Mouse (Mus musculus) neural tube, embryonic 11.5 days (tissue): ENCODE results near the gene Dnajc22. TPM values are rescaled to one million over a fixed set of nuclear protein-coding genes. Genes with fewer than 3 reads are reported as not detected.

Experiments
- ATAC-seq: fragments of 200-750 bp; cut with Nextera tagmentation; 2 replicates; pipeline ENCODE4 v1.8.0; 2017; ENCODE audit warnings: moderate number of reproducible peaks, mild to moderate bottlenecking, moderate TSS enrichment, moderate library complexity; ENCODE audit not compliant: insufficient read depth, low FRiP score, low TSS enrichment
- DNase-seq: peaks from one replicate; pipeline ENCODE4 v3.0.0-alpha.2; 2015; ENCODE audit warnings: low spot score
- H3K27ac ChIP-seq: fragments of 300-500 bp; sonication (generic); 2 replicates; pipeline ENCODE4 v1.5.1; 2014; ENCODE audit warnings: low read depth, mild to moderate bottlenecking, low read length
- H3K27me3 ChIP-seq: fragments of 300-500 bp; sonication (generic); 2 replicates; pipeline ENCODE4 v1.6.1; 2014; ENCODE audit warnings: mild to moderate bottlenecking, low read length, mixed read lengths; ENCODE audit not compliant: control insufficient read depth, insufficient read depth
- H3K36me3 ChIP-seq: fragments of 300-500 bp; sonication (generic); 2 replicates; pipeline ENCODE4 v1.6.1; 2014; ENCODE audit warnings: mild to moderate bottlenecking, low read length, moderate library complexity, mixed read lengths; ENCODE audit not compliant: control insufficient read depth, insufficient read depth
- H3K4me1 ChIP-seq: fragments of 300-500 bp; sonication (generic); 2 replicates; pipeline ENCODE4 v1.6.1; 2014; ENCODE audit warnings: low read length, mixed read lengths; ENCODE audit not compliant: control insufficient read depth, insufficient read depth
- H3K4me2 ChIP-seq: fragments of 300-500 bp; sonication (generic); 2 replicates; pipeline ENCODE4 v1.6.1; 2014; ENCODE audit warnings: low read depth, mild to moderate bottlenecking, moderate library complexity
- H3K4me3 ChIP-seq: fragments of 300-500 bp; sonication (generic); 2 replicates; pipeline ENCODE4 v1.5.1; 2014; ENCODE audit warnings: low read depth, low read length
- H3K9ac ChIP-seq: fragments of 300-500 bp; sonication (generic); 2 replicates; pipeline ENCODE4 v1.6.1; 2014; ENCODE audit warnings: mild to moderate bottlenecking, low read length
- H3K9me3 ChIP-seq: fragments of 300-500 bp; sonication (generic); 2 replicates; pipeline ENCODE4 v1.6.1; 2016; ENCODE audit warnings: low read length; ENCODE audit not compliant: control insufficient read depth
- WGBS: fragments of 180-500 bp; shearing (Covaris S2); extraction: QIAGEN DNeasy Blood & Tissue Kit; methylation state at CpG from one replicate; pipeline ENCODE4 v1.1.7; 2014; 5-methylcytosine and 5-hydroxymethylcytosine counted together
- polyA plus RNA-seq: library from polyadenylated mRNA; unstranded; fragments of >200 nt; fragmentation: Nextera tagmentation; extraction: Ambion mirVana; gene quantifications from 2 replicates; pipeline ENCODE4 v1.2.1, GENCODE M21; 2014

Gene Dnajc22
- polyA plus RNA-seq, 1 experiment from 2014 or later, result 0.19 TPM

- ATAC-seq (no peak), DNase-seq (no peak)
- H3K9me3 ChIP-seq, result no peaks in the 10 kb centered on the region
- no peaks in the 10 kb centered on the region for H3K27me3 ChIP-seq
- H3K27ac ChIP-seq, result no peak overlapping the region
- peak overlapping the region; percentile 80 for H3K4me3 ChIP-seq
- 70% methylated on average over 6 of the region's 6 CpGs for WGBS
- peak overlapping the region; percentile 83 for H3K9ac ChIP-seq
- no peaks in the 10 kb centered on the region for H3K36me3 ChIP-seq
- H3K4me1 ChIP-seq, result peaks cover 11% of the 10 kb centered on the region; the same call in 1 of the 2 replicates
- peak overlapping the region; percentile 68 for H3K4me2 ChIP-seq
These were observed 35.0 kb downstream of the Dnajc22 start for GRCm38 (mm10) chr15:99127851-99128522.

GRCm38 (mm10) chr15:99129441-99129840 is 36.5 kb downstream of the Dnajc22 start:
- H3K4me3 ChIP-seq, result no peak overlapping the region
- no peak overlapping the region for H3K9ac ChIP-seq
- no peak overlapping the region for H3K4me2 ChIP-seq
- H3K27ac ChIP-seq, result no peak overlapping the region
- peaks cover 11% of the 10 kb centered on the region; the same call in 1 of the 2 replicates for H3K4me1 ChIP-seq
- DNase-seq (no peak), ATAC-seq (no peak)
- H3K27me3 ChIP-seq, result no peaks in the 10 kb centered on the region
- H3K36me3 ChIP-seq, result no peaks in the 10 kb centered on the region
- no peaks in the 10 kb centered on the region for H3K9me3 ChIP-seq
- 73% methylated on average over 11 of the region's 11 CpGs for WGBS

GRCm38 (mm10) chr15:99129956-99130910 is 37.3 kb downstream of the Dnajc22 start:
- Histone ChIP-seq H3K4me3 (no peak overlapping the region), H3K27ac (no peak overlapping the region), H3K4me2 (no peak overlapping the region), H3K36me3 (no peaks in the 10 kb centered on the region), H3K9me3 (no peaks in the 10 kb centered on the region), H3K27me3 (no peaks in the 10 kb centered on the region), H3K9ac (no peak overlapping the region), H3K4me1 (peaks cover 11% of the 10 kb centered on the region; the same call in 1 of the 2 replicates)
- 66% methylated on average over 22 of the region's 22 CpGs for WGBS
- no peak for ATAC-seq
- peak; percentile 27 for DNase-seq

GRCm38 (mm10) chr15:99138389-99138788 is 45.4 kb downstream of the Dnajc22 start:
- DNase-seq (no peak), ATAC-seq (no peak)
- Histone ChIP-seq H3K4me2 (no peak overlapping the region), H3K27ac (no peak overlapping the region), H3K27me3 (no peaks in the 10 kb centered on the region), H3K36me3 (no peaks in the 10 kb centered on the region), H3K4me3 (no peak overlapping the region), H3K9ac (no peak overlapping the region), H3K4me1 (no peaks in the 10 kb centered on the region), H3K9me3 (no peaks in the 10 kb centered on the region)
- 84% methylated on average over 5 of the region's 5 CpGs for WGBS

GRCm38 (mm10) chr15:99139669-99140068 is 46.7 kb downstream of the Dnajc22 start:
- Histone ChIP-seq H3K9me3 (no peaks in the 10 kb centered on the region), H3K4me3 (no peak overlapping the region), H3K9ac (no peak overlapping the region), H3K4me2 (no peak overlapping the region), H3K27ac (no peak overlapping the region), H3K27me3 (no peaks in the 10 kb centered on the region), H3K36me3 (no peaks in the 10 kb centered on the region), H3K4me1 (no peaks in the 10 kb centered on the region)
- no peak for ATAC-seq
- WGBS, result 68% methylated on average over 6 of the region's 6 CpGs
- peak; percentile 66 for DNase-seq

GRCm38 (mm10) chr15:99150516-99150915 is 57.5 kb downstream of the Dnajc22 start:
- Histone ChIP-seq H3K4me1 (no peaks in the 10 kb centered on the region), H3K4me2 (no peak overlapping the region), H3K9me3 (no peaks in the 10 kb centered on the region), H3K4me3 (no peak overlapping the region), H3K36me3 (peaks cover 10% of the 10 kb centered on the region; the same call in 1 of the 2 replicates), H3K27ac (no peak overlapping the region), H3K27me3 (no peaks in the 10 kb centered on the region), H3K9ac (no peak overlapping the region)
- ATAC-seq (no peak), DNase-seq (no peak)
- 93% methylated on average over 7 of the region's 7 CpGs for WGBS

- H3K4me1 ChIP-seq, result no peaks in the 10 kb centered on the region
- H3K4me3 ChIP-seq, result no peak overlapping the region
- H3K27ac ChIP-seq, result no peak overlapping the region
- no peak overlapping the region for H3K4me2 ChIP-seq
- H3K9me3 ChIP-seq, result no peaks in the 10 kb centered on the region
- 89% methylated on average over 8 of the region's 8 CpGs for WGBS
- DNase-seq (no peak), ATAC-seq (no peak)
- H3K9ac ChIP-seq, result no peak overlapping the region
- H3K27me3 ChIP-seq, result no peaks in the 10 kb centered on the region
- H3K36me3 ChIP-seq, result 0 out of 2 replicates have a peak, but pooled peaks cover 5% of the 10 kb centered on the region
These were observed 58.4 kb downstream of the Dnajc22 start for GRCm38 (mm10) chr15:99151324-99151723.

- H3K9ac ChIP-seq, result no peak overlapping the region
- no peaks in the 10 kb centered on the region for H3K9me3 ChIP-seq
- 0 out of 2 replicates have a peak, but pooled peaks cover 2% of the 10 kb centered on the region for H3K36me3 ChIP-seq
- ATAC-seq (no peak), DNase-seq (no peak)
- H3K4me2 ChIP-seq, result no peak overlapping the region
- 95% methylated on average over 8 of the region's 8 CpGs for WGBS
- H3K27ac ChIP-seq, result no peak overlapping the region
- no peak overlapping the region for H3K4me3 ChIP-seq
- H3K27me3 ChIP-seq, result no peaks in the 10 kb centered on the region
- no peaks in the 10 kb centered on the region for H3K4me1 ChIP-seq
These were observed 60.5 kb downstream of the Dnajc22 start for GRCm38 (mm10) chr15:99153466-99153865.
